Mouse (Mus musculus) liver, postnatal 0 days (tissue): Measurements from ENCODE around the gene Phf19. TPM values are rescaled to one million over a fixed set of nuclear protein-coding genes. Genes with fewer than 3 reads are reported as not detected.

Source experiments
- ATAC-seq: fragments of 200-750 bp; cut with Nextera tagmentation; 2 replicates; pipeline ENCODE4 v1.8.0; 2017; ENCODE audit warnings: mild to moderate bottlenecking, moderate library complexity
- DNase-seq: peaks from one replicate; pipeline ENCODE4 v3.0.0-alpha.2; 2016
- H3K27ac ChIP-seq: fragments of 300-500 bp; sonication (generic); 2 replicates; pipeline ENCODE4 v1.5.1; 2014; ENCODE audit warnings: antibody characterized with exemption, moderate library complexity, mild to moderate bottlenecking, low read depth
- H3K27me3 ChIP-seq: fragments of 300-500 bp; sonication (generic); 2 replicates; pipeline ENCODE4 v1.6.1; 2014; ENCODE audit warnings: low read length, control low read depth, mixed read lengths; ENCODE audit not compliant: insufficient read depth
- H3K36me3 ChIP-seq: fragments of 300-500 bp; sonication (generic); replicated peaks from 2 replicates; pipeline ENCODE4 v1.6.1; 2014; ENCODE audit warnings: mild to moderate bottlenecking, control low read depth, low read length, moderate library complexity, mixed read lengths; ENCODE audit not compliant: insufficient read depth
- H3K4me1 ChIP-seq: fragments of 300-500 bp; sonication (generic); 2 replicates; pipeline ENCODE4 v1.6.1; 2014; ENCODE audit warnings: antibody characterized with exemption, mild to moderate bottlenecking, control low read depth; ENCODE audit not compliant: insufficient read depth
- H3K4me2 ChIP-seq: fragments of 300-500 bp; sonication (generic); 2 replicates; pipeline ENCODE4 v1.6.1; 2014; ENCODE audit warnings: low read depth, mild to moderate bottlenecking, low read length, moderate library complexity, mixed read lengths
- H3K4me3 ChIP-seq: fragments of 300-500 bp; sonication (generic); 2 replicates; pipeline ENCODE4 v1.5.1; 2014; ENCODE audit warnings: low read depth, low read length
- H3K9ac ChIP-seq: fragments of 300-500 bp; sonication (generic); replicated peaks from 2 replicates; pipeline ENCODE4 v1.6.1; 2014; ENCODE audit warnings: mild to moderate bottlenecking, moderate library complexity
- H3K9me3 ChIP-seq: fragments of 300-500 bp; sonication (generic); 2 replicates; pipeline ENCODE4 v1.6.1; 2016; ENCODE audit warnings: mild to moderate bottlenecking, control low read depth, low read length, mixed read lengths
- CTCF ChIP-seq: sonication (generic); IDR thresholded peaks from 2 replicates; pipeline ENCODE4 v1.5.1; 2016; ENCODE audit warnings: antibody characterized with exemption, low read depth
- EP300 ChIP-seq: IDR thresholded peaks from 2 replicates; pipeline ENCODE4 v1.6.1; 2016; ENCODE audit warnings: antibody characterized with exemption, low read depth, mild to moderate bottlenecking
- WGBS: fragments of 180-500 bp; shearing (Covaris S2); extraction: QIAGEN DNeasy Blood & Tissue Kit; methylation state at CpG from one replicate; pipeline ENCODE4 v1.1.7; 2014; ENCODE audit not compliant: insufficient replicate concordance; 5-methylcytosine and 5-hydroxymethylcytosine counted together
- polyA plus RNA-seq: library from polyadenylated mRNA; unstranded; fragments of >200 nt; fragmentation: Nextera tagmentation; extraction: Ambion mirVana; gene quantifications from 2 replicates; pipeline ENCODE4 v1.2.1, GENCODE M21; 2015

Phf19 gene
- polyA plus RNA-seq, 1 experiment from 2014 or later, result 1.1 TPM

DNA sequence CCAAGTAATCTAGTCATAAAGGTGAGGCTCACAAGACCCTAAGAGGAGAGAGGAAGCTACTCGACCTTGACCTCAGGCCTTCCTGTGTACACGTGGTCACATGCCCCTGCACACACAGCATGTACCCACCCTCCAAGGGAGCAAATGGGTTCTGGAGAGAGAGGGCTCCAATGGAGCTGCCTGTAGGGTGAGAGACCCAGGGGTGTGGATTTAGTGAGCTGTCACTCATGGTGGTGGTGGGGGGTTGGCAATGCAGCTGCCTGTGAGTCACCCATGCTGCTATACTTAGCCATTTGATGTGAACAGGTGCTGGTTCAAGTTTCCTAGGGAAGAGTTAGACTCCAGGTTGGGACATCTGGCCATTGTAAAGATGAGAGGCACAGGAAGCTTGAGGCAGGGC is 6.3 kb upstream of the Phf19 start:
- ATAC-seq, result no peak
- Histone ChIP-seq H3K9ac (no peak overlapping the region), H3K4me3 (no peak overlapping the region), H3K36me3 (no peaks in the 10 kb centered on the region), H3K27me3 (no peaks in the 10 kb centered on the region), H3K27ac (no peak overlapping the region), H3K9me3 (no peaks in the 10 kb centered on the region), H3K4me2 (no peak overlapping the region), H3K4me1 (no peaks in the 10 kb centered on the region; the same call in 1 of the 2 replicates)
- no peak for TF ChIP-seq CTCF
- TF ChIP-seq EP300, result no peak
- WGBS, result 51% methylated on average over 2 of the region's 2 CpGs
- no peak for DNase-seq

DNA sequence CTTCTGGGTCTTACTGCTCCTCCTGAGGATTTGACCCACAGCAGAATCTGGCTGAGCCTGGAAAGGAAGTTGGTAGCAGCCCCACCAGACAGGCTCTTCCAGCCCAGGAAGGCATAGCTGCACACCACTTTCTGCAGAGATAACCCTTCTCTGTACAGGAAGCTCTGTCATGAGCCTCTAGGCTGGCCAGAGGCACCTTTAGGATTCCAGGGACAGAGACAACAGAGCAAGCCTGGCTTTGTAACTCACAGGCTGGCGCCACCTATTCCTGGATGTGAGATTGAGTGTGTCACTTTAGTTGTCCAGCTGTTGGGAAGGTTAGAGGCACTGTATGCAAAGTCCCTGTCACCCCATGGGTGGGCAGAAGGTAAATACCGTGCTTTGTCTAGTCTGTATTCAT is 1.3 kb upstream of the Phf19 start:
- H3K9me3 ChIP-seq, result no peaks in the 10 kb centered on the region
- peaks cover 2% of the 10 kb centered on the region; the same call in 1 of the 2 replicates for H3K4me1 ChIP-seq
- 0 out of 2 replicates have a peak, but pooled peaks cover 3% of the 10 kb centered on the region for H3K36me3 ChIP-seq
- peaks cover 15% of the 10 kb centered on the region; the same call in 1 of the 2 replicates for H3K27me3 ChIP-seq
- DNase-seq, result no peak
- 59% methylated on average over 2 of the region's 2 CpGs for WGBS
- TF ChIP-seq EP300, result no peak
- 0 out of 2 replicates have a peak, but pooled peaks have one; percentile 1 for TF ChIP-seq CTCF
- H3K27ac ChIP-seq, result no peak overlapping the region
- ATAC-seq, result no peak
- no peak overlapping the region for H3K9ac ChIP-seq
- H3K4me3 ChIP-seq, result no peak overlapping the region
- H3K4me2 ChIP-seq, result no peak overlapping the region

GRCm38 (mm10) chr2:34914823-34915082 is 927 bp upstream of the Phf19 start:
- WGBS, result 35% methylated on average over 2 of the region's 2 CpGs
- H3K27ac ChIP-seq, result no peak overlapping the region
- no peak for DNase-seq

DNA sequence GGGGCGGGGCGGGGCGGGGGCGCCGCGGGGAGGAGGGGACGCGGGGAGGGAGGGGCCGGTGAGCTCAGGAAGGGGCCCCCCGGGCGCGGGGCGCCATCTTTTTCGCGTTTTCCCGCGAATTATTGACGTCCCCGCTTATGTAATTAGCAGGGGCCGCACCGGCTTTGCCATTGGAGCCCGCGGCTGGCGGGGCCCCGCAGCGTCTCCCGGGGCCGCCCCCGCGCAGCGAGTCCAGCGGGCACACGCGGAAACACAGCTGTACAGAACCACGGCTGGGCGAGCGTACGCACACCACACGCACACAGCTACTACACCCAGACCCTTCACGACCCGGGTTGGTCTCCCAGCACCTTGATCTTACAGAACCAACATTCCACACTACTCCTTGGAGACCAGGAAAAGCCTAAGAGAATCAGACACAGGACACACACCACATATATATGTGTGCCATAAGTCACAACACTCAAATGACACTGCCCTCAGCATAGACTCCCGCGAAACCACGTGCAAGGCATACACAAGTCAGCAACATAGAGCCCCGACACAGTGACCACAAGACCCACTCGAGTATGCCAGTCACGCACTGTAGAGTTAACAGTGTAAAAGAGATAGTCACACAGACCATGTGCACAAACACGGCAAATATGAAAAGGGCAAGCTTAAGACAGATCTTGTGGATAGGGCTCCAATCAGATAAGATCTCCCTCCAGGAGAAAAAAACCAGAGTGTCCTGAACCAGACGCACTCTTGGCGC is 420 bp upstream of the Phf19 start:
- H3K9ac ChIP-seq, result peak overlapping the region; percentile 65
- 2% methylated on average over 37 of the region's 50 CpGs for WGBS
- no peaks in the 10 kb centered on the region for H3K9me3 ChIP-seq
- TF ChIP-seq CTCF (no peak), EP300 (no peak)
- 0 out of 2 replicates have a peak, but pooled peaks cover 7% of the 10 kb centered on the region for H3K36me3 ChIP-seq
- H3K4me2 ChIP-seq, result peak overlapping the region; percentile 79
- H3K4me1 ChIP-seq, result peaks cover 2% of the 10 kb centered on the region; the same call in 1 of the 2 replicates
- DNase-seq, result peak; percentile 67
- peak overlapping the region; percentile 66 for H3K4me3 ChIP-seq
- H3K27ac ChIP-seq, result peak overlapping the region; percentile 66
- peaks cover 15% of the 10 kb centered on the region; the same call in 1 of the 2 replicates for H3K27me3 ChIP-seq
- ATAC-seq, result peak; percentile 63

More at GRCm38 (mm10) chr2:34914823-34915082, 927 bp upstream of the Phf19 start:
- Histone ChIP-seq H3K36me3 (0 out of 2 replicates have a peak, but pooled peaks cover 5% of the 10 kb centered on the region), H3K4me3 (no peak overlapping the region), H3K4me2 (peak overlapping the region; percentile 79), H3K27me3 (peaks cover 15% of the 10 kb centered on the region; the same call in 1 of the 2 replicates), H3K4me1 (peaks cover 2% of the 10 kb centered on the region; the same call in 1 of the 2 replicates), H3K9ac (no peak overlapping the region), H3K9me3 (no peaks in the 10 kb centered on the region)
- no peak for ATAC-seq
- TF ChIP-seq CTCF, result no peak
- TF ChIP-seq EP300, result no peak

DNA sequence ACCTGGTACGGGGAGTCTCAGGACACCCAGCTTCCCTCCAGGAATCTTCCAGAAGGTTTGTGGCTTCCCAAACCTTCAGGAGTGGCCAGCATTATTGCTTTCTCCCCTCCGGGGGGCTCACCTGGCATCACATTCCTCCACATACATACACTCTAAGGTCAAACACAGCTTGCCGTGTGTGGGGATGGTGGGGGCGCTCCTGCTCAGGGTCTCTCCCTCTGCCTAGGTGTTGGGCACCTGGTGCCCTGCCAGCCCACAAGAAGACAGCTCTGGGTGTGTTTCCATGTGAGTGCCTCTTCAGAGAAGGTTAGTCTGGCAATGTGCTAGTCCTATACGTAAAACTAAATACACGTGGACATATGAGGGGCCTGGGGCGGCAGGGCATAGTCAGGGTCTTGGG is 1.2 kb downstream of the Phf19 start:
- peaks cover 15% of the 10 kb centered on the region; the same call in 1 of the 2 replicates for H3K27me3 ChIP-seq
- peak overlapping the region; percentile 65 for H3K9ac ChIP-seq
- WGBS, result 62% methylated on average over 7 of the region's 7 CpGs
- no peak overlapping the region for H3K27ac ChIP-seq
- H3K4me2 ChIP-seq, result peak overlapping the region; percentile 79
- H3K36me3 ChIP-seq, result 0 out of 2 replicates have a peak, but pooled peaks cover 7% of the 10 kb centered on the region
- H3K9me3 ChIP-seq, result no peaks in the 10 kb centered on the region
- no peak for TF ChIP-seq CTCF
- no peak for TF ChIP-seq EP300
- peak overlapping the region; percentile 66 for H3K4me3 ChIP-seq
- no peak for DNase-seq
- peaks cover 2% of the 10 kb centered on the region; the same call in 1 of the 2 replicates for H3K4me1 ChIP-seq
- ATAC-seq, result no peak

DNA sequence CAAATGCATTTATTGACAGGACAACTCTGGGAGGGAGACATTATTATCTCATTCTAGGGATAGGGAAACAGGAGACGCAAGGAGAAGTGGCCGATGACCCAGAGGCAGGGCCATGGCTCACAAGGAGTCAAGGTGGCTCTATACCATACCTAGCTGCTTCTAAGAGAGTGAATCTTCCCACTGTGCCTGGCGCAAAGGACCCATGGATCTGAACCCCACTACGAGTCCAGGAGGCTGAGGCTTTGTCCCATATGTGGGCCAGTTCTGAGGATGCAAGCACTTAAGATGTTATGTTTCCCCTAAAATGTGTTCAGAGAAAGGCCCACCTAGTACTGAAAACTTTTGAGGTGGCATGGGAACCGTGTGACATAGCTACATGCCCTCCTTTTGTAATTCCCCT is 2.0 kb downstream of the Phf19 start:
- TF ChIP-seq EP300 (no peak), CTCF (no peak)
- WGBS, result 87% methylated on average over 5 of the region's 5 CpGs
- no peak overlapping the region for H3K4me2 ChIP-seq

More for the DNA sequence above, 2.0 kb downstream of the Phf19 start:
- Histone ChIP-seq H3K4me1 (peaks cover 4% of the 10 kb centered on the region), H3K27me3 (peaks cover 15% of the 10 kb centered on the region; the same call in 1 of the 2 replicates), H3K4me3 (no peak overlapping the region), H3K9ac (no peak overlapping the region), H3K27ac (no peak overlapping the region), H3K36me3 (0 out of 2 replicates have a peak, but pooled peaks cover 7% of the 10 kb centered on the region), H3K9me3 (no peaks in the 10 kb centered on the region)
- DNase-seq, result no peak
- no peak for ATAC-seq
